Mouse (Mus musculus) MEL (cell line): ENCODE measurements around the gene Cables2. TPM values are rescaled to one million over a fixed set of nuclear protein-coding genes. Genes with fewer than 3 reads are reported as not detected.

Source experiments
- DNase-seq: peaks from one replicate; pipeline ENCODE4 v3.0.0; 2011; ENCODE audit warnings: low read depth, low spot score
- H3K27ac ChIP-seq: 2 replicates; pipeline ENCODE4 v1.5.1; 2012; ENCODE audit warnings: low read depth, mild to moderate bottlenecking, control low read depth, low read length, moderate library complexity; ENCODE audit not compliant: control insufficient read depth
- H3K27me3 ChIP-seq, 2 experiments: fragments of 150-350 bp in 1 of 2; sonication (generic) in 1 of 2; 2 replicates each; pipeline ENCODE4 v1.6.1; 2012; ENCODE audit warnings: low read length in 2 of 2, mild to moderate bottlenecking in 2 of 2, improper control_type of control experiment in 1 of 2, moderate library complexity in 1 of 2; ENCODE audit not compliant: insufficient read depth in 2 of 2, control insufficient read depth in 1 of 2
- H3K36me3 ChIP-seq, 2 experiments: 2 replicates each; pipeline ENCODE4 v1.6.1; 2012 to 2014; ENCODE audit warnings: low read length in 2 of 2, improper control_type of control experiment in 1 of 2, inconsistent platforms in 1 of 2, mild to moderate bottlenecking in 1 of 2; ENCODE audit not compliant: insufficient read depth in 2 of 2, control insufficient read depth in 1 of 2
- H3K4me1 ChIP-seq, 2 experiments: fragments of 150-350 bp in 1 of 2; sonication (generic) in 1 of 2; 2 replicates each; pipeline ENCODE4 v1.6.1; 2012; ENCODE audit warnings: low read length in 2 of 2, improper control_type of control experiment in 1 of 2, mild to moderate bottlenecking in 1 of 2; ENCODE audit not compliant: insufficient read depth in 2 of 2, control insufficient read depth in 1 of 2
- H3K4me3 ChIP-seq, 2 experiments: fragments of 150-350 bp in 1 of 2; sonication (generic) in 1 of 2; 2 replicates each; pipeline ENCODE4 v1.5.1; 2012; ENCODE audit warnings: low read depth in 2 of 2, low read length in 2 of 2, mild to moderate bottlenecking in 2 of 2, moderate library complexity in 2 of 2, control low read depth in 1 of 2, improper control_type of control experiment in 1 of 2; ENCODE audit not compliant: control insufficient read depth in 1 of 2, insufficient read depth in 1 of 2
- H3K79me2 ChIP-seq: 2 replicates; pipeline ENCODE4 v1.6.1; 2012; ENCODE audit warnings: mild to moderate bottlenecking, low read length, moderate library complexity; ENCODE audit not compliant: control insufficient read depth, poor library complexity, insufficient read depth
- H3K9ac ChIP-seq: 2 replicates; pipeline ENCODE4 v1.6.1; 2012; ENCODE audit warnings: low read depth, mild to moderate bottlenecking, control low read depth, low read length, moderate library complexity; ENCODE audit not compliant: control insufficient read depth, poor library complexity, severe bottlenecking
- H3K9me3 ChIP-seq: fragments of 150-350 bp; sonication (generic); replicated peaks from 2 replicates; pipeline ENCODE4 v1.6.1; 2012; ENCODE audit warnings: mild to moderate bottlenecking, low read length, improper control_type of control experiment, moderate library complexity; ENCODE audit not compliant: insufficient read depth
- BHLHE40 ChIP-seq: IDR thresholded peaks from 2 replicates; pipeline ENCODE4 v1.6.1; 2012; ENCODE audit warnings: low read depth, mild to moderate bottlenecking, inconsistent platforms, low read length, improper control_type of control experiment, borderline replicate concordance
- CHD1 ChIP-seq: IDR thresholded peaks from 2 replicates; pipeline ENCODE4 v1.6.1; 2012; ENCODE audit warnings: low read depth, mild to moderate bottlenecking, inconsistent platforms, low read length, improper control_type of control experiment
- CTCF ChIP-seq, 3 experiments: IDR thresholded peaks in 2 of 3; conservative IDR thresholded peaks in 1 of 3; 2 replicates each; pipeline ENCODE4 v1.5.1; 2011 to 2012; ENCODE audit warnings: low read length in 3 of 3, low read depth in 2 of 3, mild to moderate bottlenecking in 2 of 3, improper control_type of control experiment in 1 of 3, inconsistent platforms in 1 of 3, mixed read lengths in 1 of 3, moderate library complexity in 1 of 3; ENCODE audit not compliant: control insufficient read depth in 1 of 3, insufficient read depth in 1 of 3, poor library complexity in 1 of 3, severe bottlenecking in 1 of 3
- ELF1 ChIP-seq: IDR thresholded peaks from 2 replicates; pipeline ENCODE4 v1.6.1; 2014; ENCODE audit warnings: low read depth, mild to moderate bottlenecking, inconsistent platforms, low read length, improper control_type of control experiment, moderate library complexity
- EP300 ChIP-seq, 2 experiments: IDR thresholded peaks; 2 replicates each; pipeline ENCODE4 v1.6.1; 2011; ENCODE audit warnings: improper control_type of control experiment in 2 of 2, low read length in 2 of 2, low read depth in 1 of 2, mild to moderate bottlenecking in 1 of 2
- ETS1 ChIP-seq: IDR thresholded peaks from 2 replicates; pipeline ENCODE4 v1.6.1; 2012; ENCODE audit warnings: low read depth, mild to moderate bottlenecking, inconsistent platforms, low read length, improper control_type of control experiment, moderate library complexity
- GABPA ChIP-seq: IDR thresholded peaks from 2 replicates; pipeline ENCODE4 v1.6.1; 2012; ENCODE audit warnings: low read depth, mild to moderate bottlenecking, inconsistent platforms, low read length, improper control_type of control experiment, moderate library complexity
- HCFC1 ChIP-seq: IDR thresholded peaks from 2 replicates; pipeline ENCODE4 v1.6.1; 2012; ENCODE audit warnings: low read depth, mild to moderate bottlenecking, inconsistent platforms, low read length, improper control_type of control experiment, moderate library complexity
- JUND ChIP-seq: IDR thresholded peaks from 2 replicates; pipeline ENCODE4 v1.6.1; 2011; ENCODE audit warnings: low read depth, mild to moderate bottlenecking, improper control_type of control experiment, low read length
- MAFK ChIP-seq: IDR thresholded peaks from 2 replicates; pipeline ENCODE4 v1.6.1; 2011; ENCODE audit warnings: low read depth, mild to moderate bottlenecking, low read length, improper control_type of control experiment, borderline replicate concordance
- MAZ ChIP-seq: IDR thresholded peaks from 2 replicates; pipeline ENCODE4 v1.6.1; 2012; ENCODE audit warnings: low read depth, mild to moderate bottlenecking, inconsistent platforms, low read length, improper control_type of control experiment
- MXI1 ChIP-seq: IDR thresholded peaks from 2 replicates; pipeline ENCODE4 v1.6.1; 2011; ENCODE audit warnings: mild to moderate bottlenecking, low read depth, low read length, improper control_type of control experiment
- NELFE ChIP-seq: IDR thresholded peaks from 2 replicates; pipeline ENCODE4 v1.6.1; 2011; ENCODE audit warnings: low read depth, low read length, improper control_type of control experiment
- POLR2A ChIP-seq, 2 experiments: IDR thresholded peaks; 2 replicates each; pipeline ENCODE4 v1.6.1; 2011 to 2012; ENCODE audit warnings: low read length in 2 of 2, mild to moderate bottlenecking in 2 of 2, control low read depth in 1 of 2, improper control_type of control experiment in 1 of 2, low read depth in 1 of 2, moderate library complexity in 1 of 2; ENCODE audit not compliant: control insufficient read depth in 1 of 2, insufficient read depth in 1 of 2, poor library complexity in 1 of 2
- POLR2AphosphoS2 ChIP-seq: IDR thresholded peaks from 2 replicates; pipeline ENCODE4 v1.6.1; 2011; ENCODE audit warnings: low read length, improper control_type of control experiment
- RCOR1 ChIP-seq: IDR thresholded peaks from 2 replicates; pipeline ENCODE4 v1.6.1; 2012; ENCODE audit warnings: low read depth, mild to moderate bottlenecking, inconsistent platforms, low read length, improper control_type of control experiment
- SIN3A ChIP-seq: IDR thresholded peaks from 2 replicates; pipeline ENCODE4 v1.6.1; 2012; ENCODE audit warnings: low read length, improper control_type of control experiment, inconsistent platforms
- SMC3 ChIP-seq: IDR thresholded peaks from 2 replicates; pipeline ENCODE4 v1.6.1; 2011; ENCODE audit warnings: low read depth, low read length, improper control_type of control experiment
- TAL1 ChIP-seq: IDR thresholded peaks from 2 replicates; pipeline ENCODE4 v1.6.1; 2012; ENCODE audit warnings: mild to moderate bottlenecking, inconsistent platforms, low read length, moderate library complexity, mixed read lengths
- TCF12 ChIP-seq: IDR thresholded peaks from 2 replicates; pipeline ENCODE4 v1.6.1; 2014; ENCODE audit warnings: low read depth, mild to moderate bottlenecking, inconsistent platforms, low read length, improper control_type of control experiment, moderate library complexity
- USF1 ChIP-seq: IDR thresholded peaks from 2 replicates; pipeline ENCODE4 v1.6.1; 2014; ENCODE audit warnings: low read depth, mild to moderate bottlenecking, inconsistent platforms, low read length, improper control_type of control experiment, moderate library complexity
- USF2 ChIP-seq, 2 experiments: IDR thresholded peaks; 2 replicates each; pipeline ENCODE4 v1.6.1; 2011 to 2012; ENCODE audit warnings: improper control_type of control experiment in 2 of 2, low read length in 2 of 2, borderline replicate concordance in 1 of 2, inconsistent platforms in 1 of 2, low read depth in 1 of 2, mild to moderate bottlenecking in 1 of 2; ENCODE audit not compliant: insufficient read depth in 1 of 2
- ZC3H11A ChIP-seq: IDR thresholded peaks from 2 replicates; pipeline ENCODE4 v1.6.1; 2012; ENCODE audit warnings: low read depth, mild to moderate bottlenecking, inconsistent platforms, low read length, improper control_type of control experiment
- ZMIZ1 ChIP-seq: IDR thresholded peaks from 2 replicates; pipeline ENCODE4 v1.6.1; 2012; ENCODE audit warnings: low read depth, mild to moderate bottlenecking, inconsistent platforms, low read length, improper control_type of control experiment, moderate library complexity
- polyA plus RNA-seq, 2 experiments: library from polyadenylated mRNA; stranded (reverse) in 1 of 2; unstranded in 1 of 2; fragments of >175 nt in 1 of 2; fragments of >200 nt in 1 of 2; gene quantifications; 2 replicates each; pipeline versions ENCODE4 v1.2.1 to v1.2.4; 2012; ENCODE audit warnings: low replicate concordance in 2 of 2, low read depth in 1 of 2; ENCODE audit not compliant: insufficient read length in 2 of 2, insufficient read depth in 1 of 2, missing spikeins in 1 of 2
- total RNA-seq: library from RNA; depleted of rRNA; stranded (reverse); fragments of 300-350 nt; gene quantifications from 2 replicates; pipeline ENCODE4 v1.2.3, GENCODE M21; 2012

The Cables2 gene
- total and polyA plus RNA-seq, 3 experiments = 10.7 to 16.7 TPM; not detected in 1

GRCm38 (mm10) chr2:180260610-180261480, 12.5 kb downstream of the Cables2 start:
- peak; percentile 45 for DNase-seq
- no peak overlapping the region for H3K9ac ChIP-seq
- H3K4me3 ChIP-seq = no peak overlapping the region
- peaks cover 18% of the 10 kb centered on the region for H3K79me2 ChIP-seq
- H3K27me3 ChIP-seq = no peaks in the 10 kb centered on the region
- TF ChIP-seq EP300 (IDR thresholded peaks at IDR 0.05; ENCODE audit: low read depth in 1 of 2, low read length in 2 of 2) (no peak), SMC3 (no peak), BHLHE40 (no peak), HCFC1 (no peak), POLR2AphosphoS2 (peak; percentile 68; the same call in 1 of the 2 replicates), ZMIZ1 (0 out of 2 replicates have a peak, but pooled peaks have one; percentile 57), TCF12 (no peak), MAFK (no peak), POLR2A (IDR thresholded peaks at IDR 0.05; ENCODE audit: control insufficient read depth in 1 of 2, insufficient read depth in 1 of 2, low read depth in 1 of 2, low read length in 2 of 2, poor library complexity in 1 of 2) (peak in 1 of 2 experiments; percentile 30; a peak in 1 of 4 replicates), TAL1 (no peak), CTCF (IDR thresholded peaks at IDR 0.05 in 2 of 3, conservative IDR thresholded peaks at IDR 0.05 in 1 of 3; ENCODE audit: control insufficient read depth in 1 of 3, insufficient read depth in 1 of 3, low read depth in 2 of 3, low read length in 3 of 3, poor library complexity in 1 of 3, severe bottlenecking in 1 of 3) (no peak), NELFE (no peak), USF2 (IDR thresholded peaks at IDR 0.05; ENCODE audit: borderline replicate concordance in 1 of 2, insufficient read depth in 1 of 2, low read depth in 1 of 2, low read length in 2 of 2) (no peak), SIN3A (no peak), JUND (no peak), ZC3H11A (no peak), MXI1 (no peak), GABPA (no peak), ETS1 (no peak), MAZ (no peak), CHD1 (no peak), USF1 (no peak), ELF1 (no peak), RCOR1 (no peak)
- H3K4me1 ChIP-seq = peaks cover 0 to 2% of the 10 kb centered on the region in 2 experiments; a peak in 1 of 4 replicates
- no peak overlapping the region for H3K27ac ChIP-seq
- no peaks in the 10 kb centered on the region for H3K9me3 ChIP-seq
- H3K36me3 ChIP-seq = peaks cover 6 to 12% of the 10 kb centered on the region in 2 experiments
